Mouse (Mus musculus): ENCODE data around the gene Slc25a26. TPM values are rescaled to one million over a fixed set of nuclear protein-coding genes. Genes with fewer than 3 reads are reported as not detected.

Slc25a26 gene
- polyA plus RNA-seq, 1 experiment from 2014 or later, result 5.4 TPM

- no peaks in the 10 kb centered on the region for H3K27me3 ChIP-seq (ENCODE audit: control insufficient read depth, insufficient read depth, low read length)
- TF ChIP-seq CTCF (IDR thresholded peaks at IDR 0.05; ENCODE audit: low read depth) (no peak), EP300 (optimal IDR thresholded peaks at IDR 0.05) (no peak)
- peaks cover 30% of the 10 kb centered on the region for H3K36me3 ChIP-seq (ENCODE audit: control insufficient read depth, insufficient read depth, low read length)
- DNase-seq (ENCODE audit: low spot score) (no peak), ATAC-seq (ENCODE audit: low FRiP score, low TSS enrichment) (no peak)
- H3K4me1 ChIP-seq (replicated peaks; ENCODE audit: control insufficient read depth, insufficient read depth), result no peaks in the 10 kb centered on the region
- H3K4me3 ChIP-seq (ENCODE audit: low read depth, low read length), result no peak overlapping the region
- no peaks in the 10 kb centered on the region for H3K9me3 ChIP-seq (ENCODE audit: control insufficient read depth, low read length)
- no peak overlapping the region for H3K4me2 ChIP-seq (replicated peaks; ENCODE audit: low read depth)
- H3K9ac ChIP-seq (ENCODE audit: low read length), result no peak overlapping the region
- WGBS, result 83% methylated on average over 2 of the region's 2 CpGs
- no peak overlapping the region for H3K27ac ChIP-seq (replicated peaks)
Measured at GRCm38 (mm10) chr6:94604546-94604945, 104.4 kb downstream of the Slc25a26 start.

- 82% methylated on average over 6 of the region's 6 CpGs for WGBS
- TF ChIP-seq EP300 (optimal IDR thresholded peaks at IDR 0.05), result no peak
- TF ChIP-seq CTCF (IDR thresholded peaks at IDR 0.05; ENCODE audit: low read depth), result no peak
- DNase-seq (ENCODE audit: low spot score) (no peak), ATAC-seq (ENCODE audit: low FRiP score, low TSS enrichment) (no peak)
- peaks cover 43% of the 10 kb centered on the region for H3K36me3 ChIP-seq (ENCODE audit: control insufficient read depth, insufficient read depth, low read length)
- no peaks in the 10 kb centered on the region for H3K4me1 ChIP-seq (replicated peaks; ENCODE audit: control insufficient read depth, insufficient read depth)
- H3K27me3 ChIP-seq (ENCODE audit: control insufficient read depth, insufficient read depth, low read length), result no peaks in the 10 kb centered on the region
- no peak overlapping the region for H3K27ac ChIP-seq (replicated peaks)
- no peak overlapping the region for H3K9ac ChIP-seq (ENCODE audit: low read length)
- no peaks in the 10 kb centered on the region for H3K9me3 ChIP-seq (ENCODE audit: control insufficient read depth, low read length)
- H3K4me3 ChIP-seq (ENCODE audit: low read depth, low read length), result no peak overlapping the region
- no peak overlapping the region for H3K4me2 ChIP-seq (replicated peaks; ENCODE audit: low read depth)
Measured at GRCm38 (mm10) chr6:94613235-94613895, 113.2 kb downstream of the Slc25a26 start.

DNA sequence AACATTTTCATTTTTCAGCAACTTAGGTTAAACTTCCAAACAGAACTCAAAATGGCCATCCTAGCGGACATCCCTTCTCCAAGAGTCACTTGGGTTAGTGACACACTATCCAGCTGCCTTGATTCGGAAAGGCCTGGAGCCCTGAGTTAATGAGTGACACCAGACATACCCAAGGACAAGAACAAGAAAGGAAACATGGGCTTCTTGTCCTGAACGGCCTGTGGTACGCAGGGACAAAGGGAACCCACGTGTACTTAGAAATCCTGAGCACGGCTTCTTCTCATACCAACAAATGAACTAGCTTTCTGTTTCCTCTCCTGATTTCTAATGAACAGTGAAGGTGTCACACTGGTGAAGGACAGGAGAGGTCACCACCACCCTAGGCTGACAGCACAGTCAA lies 114.2 kb downstream of the Slc25a26 start:
- no peaks in the 10 kb centered on the region for H3K9me3 ChIP-seq (ENCODE audit: control insufficient read depth, low read length)
- H3K27me3 ChIP-seq (ENCODE audit: control insufficient read depth, insufficient read depth, low read length), result no peaks in the 10 kb centered on the region
- H3K4me3 ChIP-seq (ENCODE audit: low read depth, low read length), result no peak overlapping the region
- WGBS, result 90% methylated on average over 6 of the region's 6 CpGs
- H3K4me2 ChIP-seq (replicated peaks; ENCODE audit: low read depth), result no peak overlapping the region
- H3K27ac ChIP-seq (replicated peaks), result no peak overlapping the region
- DNase-seq (ENCODE audit: low spot score), result no peak
- TF ChIP-seq CTCF (IDR thresholded peaks at IDR 0.05; ENCODE audit: low read depth), result no peak
- no peak for TF ChIP-seq EP300 (optimal IDR thresholded peaks at IDR 0.05)
- peaks cover 46% of the 10 kb centered on the region for H3K36me3 ChIP-seq (ENCODE audit: control insufficient read depth, insufficient read depth, low read length)
- no peak for ATAC-seq (ENCODE audit: low FRiP score, low TSS enrichment)
- H3K9ac ChIP-seq (ENCODE audit: low read length), result no peak overlapping the region
- no peaks in the 10 kb centered on the region for H3K4me1 ChIP-seq (replicated peaks; ENCODE audit: control insufficient read depth, insufficient read depth)

DNA sequence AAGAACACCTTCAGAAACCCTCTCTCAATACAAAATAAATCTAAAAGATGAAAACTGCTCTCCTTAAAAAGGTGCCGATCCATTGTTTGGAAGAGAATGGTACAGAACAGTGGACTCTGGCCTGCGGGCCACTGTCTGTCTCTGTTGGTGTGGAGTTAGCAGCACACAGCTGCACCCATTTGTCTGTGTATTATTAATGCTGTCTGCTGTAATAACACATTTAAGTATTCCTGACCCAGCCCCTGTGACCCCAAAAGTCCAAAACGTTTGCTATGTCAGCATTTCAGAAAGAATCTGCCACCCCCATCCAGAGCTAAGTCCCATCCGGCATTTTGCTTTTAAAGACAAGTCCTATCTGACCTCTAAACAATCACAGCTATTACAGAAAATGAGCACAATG lies 115.8 kb downstream of the Slc25a26 start:
- H3K9ac ChIP-seq (ENCODE audit: low read length), result no peak overlapping the region
- no peak for DNase-seq (ENCODE audit: low spot score)
- 59% methylated on average over 4 of the region's 4 CpGs for WGBS
- H3K27ac ChIP-seq (replicated peaks), result no peak overlapping the region
- H3K36me3 ChIP-seq (ENCODE audit: control insufficient read depth, insufficient read depth, low read length), result peaks cover 43% of the 10 kb centered on the region
- no peak for TF ChIP-seq EP300 (optimal IDR thresholded peaks at IDR 0.05)
- TF ChIP-seq CTCF (IDR thresholded peaks at IDR 0.05; ENCODE audit: low read depth), result no peak
- H3K4me3 ChIP-seq (ENCODE audit: low read depth, low read length), result no peak overlapping the region
- H3K27me3 ChIP-seq (ENCODE audit: control insufficient read depth, insufficient read depth, low read length), result no peaks in the 10 kb centered on the region
- H3K4me2 ChIP-seq (replicated peaks; ENCODE audit: low read depth), result no peak overlapping the region
- ATAC-seq (ENCODE audit: low FRiP score, low TSS enrichment), result no peak
- no peaks in the 10 kb centered on the region for H3K9me3 ChIP-seq (ENCODE audit: control insufficient read depth, low read length)
- no peaks in the 10 kb centered on the region for H3K4me1 ChIP-seq (replicated peaks; ENCODE audit: control insufficient read depth, insufficient read depth)

GRCm38 (mm10) chr6:94618671-94619070 lies 118.5 kb downstream of the Slc25a26 start:
- no peak for ATAC-seq (ENCODE audit: low FRiP score, low TSS enrichment)
- Histone ChIP-seq H3K4me2 (replicated peaks; ENCODE audit: low read depth) (no peak overlapping the region), H3K27ac (replicated peaks) (no peak overlapping the region), H3K4me3 (ENCODE audit: low read depth, low read length) (no peak overlapping the region), H3K36me3 (ENCODE audit: control insufficient read depth, insufficient read depth, low read length) (peaks cover 52% of the 10 kb centered on the region), H3K9me3 (ENCODE audit: control insufficient read depth, low read length) (no peaks in the 10 kb centered on the region), H3K4me1 (replicated peaks; ENCODE audit: control insufficient read depth, insufficient read depth) (no peaks in the 10 kb centered on the region), H3K9ac (ENCODE audit: low read length) (no peak overlapping the region), H3K27me3 (ENCODE audit: control insufficient read depth, insufficient read depth, low read length) (no peaks in the 10 kb centered on the region)
- no peak for DNase-seq (ENCODE audit: low spot score)
- WGBS, result 76% methylated on average over 5 of the region's 5 CpGs
- no peak for TF ChIP-seq EP300 (optimal IDR thresholded peaks at IDR 0.05)
- TF ChIP-seq CTCF (IDR thresholded peaks at IDR 0.05; ENCODE audit: low read depth), result no peak

- H3K4me1 ChIP-seq (replicated peaks; ENCODE audit: control insufficient read depth, insufficient read depth), result no peaks in the 10 kb centered on the region
- H3K27me3 ChIP-seq (ENCODE audit: control insufficient read depth, insufficient read depth, low read length), result no peaks in the 10 kb centered on the region
- no peak overlapping the region for H3K4me3 ChIP-seq (ENCODE audit: low read depth, low read length)
- no peak overlapping the region for H3K27ac ChIP-seq (replicated peaks)
- no peak overlapping the region for H3K9ac ChIP-seq (ENCODE audit: low read length)
- ATAC-seq (ENCODE audit: low FRiP score, low TSS enrichment) (no peak), DNase-seq (ENCODE audit: low spot score) (no peak)
- WGBS, result 77% methylated on average over 6 of the region's 6 CpGs
- no peaks in the 10 kb centered on the region for H3K9me3 ChIP-seq (ENCODE audit: control insufficient read depth, low read length)
- H3K36me3 ChIP-seq (ENCODE audit: control insufficient read depth, insufficient read depth, low read length), result peaks cover 65% of the 10 kb centered on the region
- no peak overlapping the region for H3K4me2 ChIP-seq (replicated peaks; ENCODE audit: low read depth)
- TF ChIP-seq CTCF (IDR thresholded peaks at IDR 0.05; ENCODE audit: low read depth) (no peak), EP300 (optimal IDR thresholded peaks at IDR 0.05) (no peak)
Measured at GRCm38 (mm10) chr6:94620287-94620686, 120.2 kb downstream of the Slc25a26 start.
